Mouse (Mus musculus): ENCODE data around the gene Slc25a17. TPM values are rescaled to one million over a fixed set of nuclear protein-coding genes. Genes with fewer than 3 reads are reported as not detected.
A peak's percentile ranks its signal among the peaks of the same experiment; 100 is the strongest.

Gene Slc25a17
- total and polyA plus RNA-seq, 2 experiments from 2014 or later = 77.4 to 121 TPM

DNA sequence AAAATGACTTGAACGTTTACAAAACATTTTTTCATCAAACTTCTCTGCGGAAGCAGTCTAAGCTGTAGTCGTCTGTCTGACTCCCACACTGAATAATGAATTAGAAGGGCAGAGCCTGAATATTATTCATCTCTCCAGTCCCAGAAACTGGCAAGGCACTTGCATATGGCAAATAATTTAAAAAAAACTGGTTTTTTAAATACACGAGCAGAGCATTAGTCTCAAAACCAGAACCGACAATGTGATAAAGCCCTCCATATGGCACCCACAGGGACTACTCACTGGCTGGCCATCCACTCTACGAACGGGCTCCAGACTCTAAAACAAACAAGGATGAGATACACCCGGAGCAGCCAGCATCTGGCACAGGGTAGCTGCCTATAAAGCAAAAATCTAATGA lies 55.6 kb downstream of the Slc25a17 start:
- ATAC-seq (ENCODE audit: low FRiP score) = no peak
- no peak overlapping the region for H3K4me2 ChIP-seq (ENCODE audit: low read depth, low read length, poor library complexity, severe bottlenecking)
- H3K27ac ChIP-seq (ENCODE audit: low read depth, low read length) = no peak overlapping the region
- H3K4me1 ChIP-seq (ENCODE audit: insufficient read depth, low read length) = no peaks in the 10 kb centered on the region
- H3K9me3 ChIP-seq (ENCODE audit: low read length) = no peaks in the 10 kb centered on the region
- no peak for DNase-seq (ENCODE audit: low spot score)
- H3K9ac ChIP-seq (replicated peaks; ENCODE audit: low read length, poor library complexity, severe bottlenecking) = no peak overlapping the region
- no peak for TF ChIP-seq CTCF (IDR thresholded peaks at IDR 0.05)
- H3K36me3 ChIP-seq (ENCODE audit: insufficient read depth, low read length) = no peaks in the 10 kb centered on the region
- WGBS = 66% methylated on average over 8 of the region's 8 CpGs
- no peak overlapping the region for H3K4me3 ChIP-seq (ENCODE audit: low read depth, low read length)
- no peaks in the 10 kb centered on the region for H3K27me3 ChIP-seq (ENCODE audit: insufficient read depth, low read length)

DNA sequence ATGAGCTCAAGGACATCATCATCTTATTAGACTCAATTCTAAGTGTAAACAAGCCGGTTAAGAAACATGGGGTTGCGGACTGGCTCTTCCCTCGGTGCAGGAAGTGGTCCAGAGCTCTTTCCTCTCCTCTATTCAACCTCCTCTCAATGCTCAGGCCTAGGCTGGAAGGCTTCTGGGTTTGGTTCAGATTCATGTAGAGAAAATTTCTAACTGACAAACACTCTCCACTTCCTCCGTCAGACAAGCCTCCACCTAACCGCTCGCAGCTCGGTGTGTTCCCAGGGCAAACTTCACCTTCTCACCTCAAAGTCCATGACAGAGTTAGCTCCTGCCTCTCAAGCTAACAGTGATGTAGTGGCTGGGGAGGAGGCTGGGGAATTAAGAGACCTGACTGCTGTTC lies 56.6 kb downstream of the Slc25a17 start:
- 95% methylated on average over 7 of the region's 7 CpGs for WGBS
- ATAC-seq (ENCODE audit: low FRiP score) = no peak
- H3K9ac ChIP-seq (replicated peaks; ENCODE audit: low read length, poor library complexity, severe bottlenecking) = no peak overlapping the region
- H3K4me1 ChIP-seq (ENCODE audit: insufficient read depth, low read length) = no peaks in the 10 kb centered on the region
- H3K36me3 ChIP-seq (ENCODE audit: insufficient read depth, low read length) = no peaks in the 10 kb centered on the region
- DNase-seq (ENCODE audit: low spot score) = no peak
- H3K27me3 ChIP-seq (ENCODE audit: insufficient read depth, low read length) = no peaks in the 10 kb centered on the region
- TF ChIP-seq CTCF (IDR thresholded peaks at IDR 0.05) = no peak
- H3K27ac ChIP-seq (ENCODE audit: low read depth, low read length) = no peak overlapping the region
- no peak overlapping the region for H3K4me3 ChIP-seq (ENCODE audit: low read depth, low read length)
- H3K4me2 ChIP-seq (ENCODE audit: low read depth, low read length, poor library complexity, severe bottlenecking) = no peak overlapping the region
- no peaks in the 10 kb centered on the region for H3K9me3 ChIP-seq (ENCODE audit: low read length)

- TF ChIP-seq CTCF (IDR thresholded peaks at IDR 0.05) = peak; percentile 73
- H3K27ac ChIP-seq (ENCODE audit: low read depth, low read length) = no peak overlapping the region
- ATAC-seq (ENCODE audit: low FRiP score) (no peak), DNase-seq (ENCODE audit: low spot score) (peak; percentile 58)
- WGBS = 67% methylated on average over 13 of the region's 13 CpGs
- H3K36me3 ChIP-seq (ENCODE audit: insufficient read depth, low read length) = no peaks in the 10 kb centered on the region
- no peaks in the 10 kb centered on the region for H3K27me3 ChIP-seq (ENCODE audit: insufficient read depth, low read length)
- H3K9ac ChIP-seq (replicated peaks; ENCODE audit: low read length, poor library complexity, severe bottlenecking) = no peak overlapping the region
- no peaks in the 10 kb centered on the region for H3K4me1 ChIP-seq (ENCODE audit: insufficient read depth, low read length)
- H3K4me3 ChIP-seq (ENCODE audit: low read depth, low read length) = no peak overlapping the region
- H3K9me3 ChIP-seq (ENCODE audit: low read length) = no peaks in the 10 kb centered on the region
- no peak overlapping the region for H3K4me2 ChIP-seq (ENCODE audit: low read depth, low read length, poor library complexity, severe bottlenecking)
Observed at GRCm38 (mm10) chr15:81302151-81302808, 58.3 kb downstream of the Slc25a17 start.

DNA sequence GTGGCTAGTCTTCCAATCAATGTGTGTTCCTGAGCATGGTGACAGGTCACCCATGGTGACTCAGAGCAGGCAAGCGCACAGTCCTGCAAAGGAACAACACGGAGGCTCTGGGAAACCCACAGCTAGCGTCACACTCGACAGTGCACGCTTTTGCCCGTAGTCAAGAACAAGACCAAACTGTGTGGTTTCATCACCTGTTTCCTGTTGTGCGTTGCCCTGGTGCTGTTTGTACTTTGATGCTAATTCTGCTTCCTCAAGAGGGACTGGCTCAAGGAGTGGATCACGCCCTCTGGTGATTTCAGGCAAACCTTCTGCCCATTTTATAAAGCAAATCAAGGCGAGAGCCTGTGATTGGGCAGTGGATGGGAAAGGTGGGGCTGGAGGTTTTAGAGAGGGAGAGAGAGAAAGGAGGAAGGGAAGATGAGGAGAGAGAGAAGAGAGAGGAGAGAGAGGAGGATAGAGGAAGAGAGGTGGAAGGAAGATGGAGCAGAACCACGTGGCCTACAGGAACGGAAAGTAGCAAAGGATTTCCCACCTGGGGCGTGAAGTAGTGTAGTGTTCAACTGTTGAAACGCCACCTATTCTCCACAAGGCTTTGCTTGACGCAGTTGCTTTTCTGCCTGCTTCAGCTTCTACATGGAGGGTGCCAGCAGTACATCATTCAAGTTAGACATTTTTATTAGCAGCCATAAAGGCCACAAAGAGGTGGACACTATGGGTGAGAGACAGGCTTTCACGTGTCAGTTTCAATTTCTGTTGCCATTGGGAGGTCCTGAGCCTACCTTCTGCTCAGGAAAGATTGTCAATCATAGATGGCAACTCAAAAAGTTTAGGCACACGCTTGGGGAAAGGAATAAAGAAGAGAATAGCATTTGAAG lies 59.2 kb downstream of the Slc25a17 start:
- TF ChIP-seq CTCF (IDR thresholded peaks at IDR 0.05) = no peak
- Histone ChIP-seq H3K4me1 (ENCODE audit: insufficient read depth, low read length) (no peaks in the 10 kb centered on the region), H3K36me3 (ENCODE audit: insufficient read depth, low read length) (no peaks in the 10 kb centered on the region), H3K4me2 (ENCODE audit: low read depth, low read length, poor library complexity, severe bottlenecking) (no peak overlapping the region), H3K9me3 (ENCODE audit: low read length) (no peaks in the 10 kb centered on the region), H3K4me3 (ENCODE audit: low read depth, low read length) (no peak overlapping the region), H3K27ac (ENCODE audit: low read depth, low read length) (no peak overlapping the region), H3K9ac (replicated peaks; ENCODE audit: low read length, poor library complexity, severe bottlenecking) (no peak overlapping the region), H3K27me3 (ENCODE audit: insufficient read depth, low read length) (no peaks in the 10 kb centered on the region)
- 75% methylated on average over 16 of the region's 16 CpGs for WGBS
- DNase-seq (ENCODE audit: low spot score) = no peak
- no peak for ATAC-seq (ENCODE audit: low FRiP score)

DNA sequence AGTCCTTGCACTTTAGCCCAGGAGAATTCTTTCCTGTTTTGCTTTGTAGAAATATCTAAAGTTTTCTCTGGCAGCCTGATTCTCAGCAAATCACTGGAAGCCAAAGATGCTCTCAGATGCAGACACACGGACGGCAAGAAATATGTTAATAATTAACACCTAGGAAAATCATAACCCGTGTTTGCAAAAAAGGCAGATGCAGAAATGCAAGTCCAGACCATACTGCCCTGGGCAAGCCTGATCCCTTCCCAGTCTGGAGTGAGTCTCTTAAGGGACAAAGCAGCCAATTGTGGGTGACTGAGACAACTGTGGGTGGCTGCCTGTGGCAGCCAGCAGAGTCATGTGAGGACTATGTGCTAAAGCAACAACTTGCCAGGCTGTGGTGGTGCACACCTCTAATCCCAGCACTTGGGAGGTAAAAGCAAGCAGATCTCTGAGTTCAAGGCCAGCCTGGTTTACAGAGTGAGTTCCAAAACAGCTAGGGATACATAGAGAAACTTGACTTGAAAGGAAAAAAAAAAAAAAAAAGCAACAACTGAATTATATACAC lies 60.0 kb downstream of the Slc25a17 start:
- H3K36me3 ChIP-seq (ENCODE audit: insufficient read depth, low read length) = no peaks in the 10 kb centered on the region
- H3K9me3 ChIP-seq (ENCODE audit: low read length) = no peaks in the 10 kb centered on the region
- no peak for TF ChIP-seq CTCF (IDR thresholded peaks at IDR 0.05)
- no peaks in the 10 kb centered on the region for H3K4me1 ChIP-seq (ENCODE audit: insufficient read depth, low read length)
- ATAC-seq (ENCODE audit: low FRiP score) (no peak), DNase-seq (ENCODE audit: low spot score) (no peak)
- 75% methylated on average over 3 of the region's 3 CpGs for WGBS
- no peaks in the 10 kb centered on the region for H3K27me3 ChIP-seq (ENCODE audit: insufficient read depth, low read length)
- H3K27ac ChIP-seq (ENCODE audit: low read depth, low read length) = no peak overlapping the region
- no peak overlapping the region for H3K9ac ChIP-seq (replicated peaks; ENCODE audit: low read length, poor library complexity, severe bottlenecking)
- no peak overlapping the region for H3K4me2 ChIP-seq (ENCODE audit: low read depth, low read length, poor library complexity, severe bottlenecking)
- no peak overlapping the region for H3K4me3 ChIP-seq (ENCODE audit: low read depth, low read length)

DNA sequence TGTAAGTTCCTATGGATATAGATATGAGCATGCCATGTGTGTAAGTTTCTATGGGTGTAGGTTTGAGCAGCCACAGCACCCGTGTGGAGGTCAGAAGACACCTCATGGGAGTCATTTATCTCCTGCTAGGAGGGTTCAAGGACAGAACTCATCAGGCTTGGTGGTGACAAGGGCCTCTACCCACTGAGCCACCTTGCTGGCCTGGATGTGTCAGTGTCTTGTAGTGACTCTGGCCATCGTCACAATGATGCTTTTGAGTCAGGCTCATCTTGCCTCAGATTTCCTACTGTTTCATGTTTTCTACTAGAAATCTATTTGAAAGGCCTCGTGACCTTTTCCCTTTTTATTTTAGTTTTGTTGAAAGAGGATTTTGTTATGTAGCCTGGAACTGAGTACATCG lies 61.1 kb downstream of the Slc25a17 start:
- Histone ChIP-seq H3K36me3 (ENCODE audit: insufficient read depth, low read length) (no peaks in the 10 kb centered on the region), H3K4me1 (ENCODE audit: insufficient read depth, low read length) (no peaks in the 10 kb centered on the region), H3K4me2 (ENCODE audit: low read depth, low read length, poor library complexity, severe bottlenecking) (no peak overlapping the region), H3K27ac (ENCODE audit: low read depth, low read length) (no peak overlapping the region), H3K4me3 (ENCODE audit: low read depth, low read length) (no peak overlapping the region), H3K27me3 (ENCODE audit: insufficient read depth, low read length) (no peaks in the 10 kb centered on the region), H3K9me3 (ENCODE audit: low read length) (no peaks in the 10 kb centered on the region), H3K9ac (replicated peaks; ENCODE audit: low read length, poor library complexity, severe bottlenecking) (no peak overlapping the region)
- WGBS = 87% methylated on average over 4 of the region's 4 CpGs
- no peak for TF ChIP-seq CTCF (IDR thresholded peaks at IDR 0.05)
- ATAC-seq (ENCODE audit: low FRiP score) (no peak), DNase-seq (ENCODE audit: low spot score) (no peak)

Data from midbrain, postnatal 0 days (tissue).